Mouse (Mus musculus): ENCODE results near the gene Olfr1431.
"Not testable (repeated sequence)": the region's sequence is repeated elsewhere in the genome, so short reads cannot be mapped to it uniquely, and the experiment has no call there.

Gene Olfr1431

GRCm38 (mm10) chr19:12200334-12200733 lies at the start of gene Olfr1431:
Olfr1431 (plus strand) TSS chr19:12200634.
- DNase-seq (ENCODE audit: low spot score), result no peak

- not testable (repeated sequence) for DNase-seq (ENCODE audit: low spot score)
Observed at GRCm38 (mm10) chr19:12170062-12170599, 30.3 kb upstream of the Olfr1431 start, which contains the start of gene Olfr1555-ps1. Olfr1555-ps1 (minus strand) TSS chr19:12170112.

GRCm38 (mm10) chr19:12175431-12175830 lies 25.0 kb upstream of the Olfr1431 start:
- DNase-seq (ENCODE audit: low spot score), result not testable (repeated sequence)

- not testable (repeated sequence) for DNase-seq (ENCODE audit: low spot score)
Observed at GRCm38 (mm10) chr19:12199076-12199475, 1.4 kb upstream of the Olfr1431 start.

- DNase-seq (ENCODE audit: low spot score), result not testable (repeated sequence)
Observed at GRCm38 (mm10) chr19:12232496-12232895, 32.1 kb downstream of the Olfr1431 start, which contains the start of gene Olfr1432. Olfr1432 (minus strand) TSS chr19:12232596.

GRCm38 (mm10) chr19:12241559-12241958 lies 41.1 kb downstream of the Olfr1431 start, which contains the start of gene Olfr262:
Olfr262 (minus strand) TSS chr19:12241659.
- no peak for DNase-seq (ENCODE audit: low spot score)

- no peak for DNase-seq (ENCODE audit: low spot score)
Observed at GRCm38 (mm10) chr19:12260732-12261131, 60.3 kb downstream of the Olfr1431 start, which contains the start of gene Olfr235. Olfr235 (plus strand) TSS chr19:12261032.
